Mouse (Mus musculus) right cerebral cortex, postnatal 4 days (tissue): ENCODE measurements around the gene Aasdhppt.

Experiments used
- DNase-seq: peaks from one replicate; pipeline ENCODE4 v3.0.0-alpha.2; 2022

The Aasdhppt gene

GRCm38 (mm10) chr9:4309351-4310085 lies at the start of gene Aasdhppt, which contains the start of gene Kbtbd3:
Gene Aasdhppt (minus strand): TSS chr9:4309471.
Gene Kbtbd3 (plus strand): TSS chr9:4309833.
- peak; percentile 97 for DNase-seq

GRCm38 (mm10) chr9:4353163-4353562 lies 43.9 kb upstream of the Aasdhppt start:
- DNase-seq: no peak

- DNase-seq: no peak
Measured at GRCm38 (mm10) chr9:4318939-4319721, 9.9 kb upstream of the Aasdhppt start.

- no peak for DNase-seq
Measured at GRCm38 (mm10) chr9:4315746-4316145, 6.5 kb upstream of the Aasdhppt start.

- DNase-seq: no peak
Measured at GRCm38 (mm10) chr9:4313946-4314345, 4.7 kb upstream of the Aasdhppt start.

- no peak for DNase-seq
Measured at GRCm38 (mm10) chr9:4311162-4311561, 1.9 kb upstream of the Aasdhppt start.

- no peak for DNase-seq
Measured at GRCm38 (mm10) chr9:4310706-4311105, 1.4 kb upstream of the Aasdhppt start.

- DNase-seq: no peak
Measured at GRCm38 (mm10) chr9:4308628-4309350, 482 bp downstream of the Aasdhppt start.

GRCm38 (mm10) chr9:4304867-4305266 lies 4.4 kb downstream of the Aasdhppt start:
- DNase-seq: no peak

- no peak for DNase-seq
Measured at GRCm38 (mm10) chr9:4300466-4300865, 8.8 kb downstream of the Aasdhppt start.

GRCm38 (mm10) chr9:4283850-4284249 lies 25.4 kb downstream of the Aasdhppt start:
- no peak for DNase-seq

- no peak for DNase-seq
Measured at GRCm38 (mm10) chr9:4266881-4267280, 42.4 kb downstream of the Aasdhppt start.

GRCm38 (mm10) chr9:4260746-4261090 lies 48.6 kb downstream of the Aasdhppt start:
- DNase-seq: no peak

- DNase-seq: peak; percentile 74
Measured at GRCm38 (mm10) chr9:4259841-4260745, 49.2 kb downstream of the Aasdhppt start.

- no peak for DNase-seq
Measured at GRCm38 (mm10) chr9:4259074-4259473, 50.2 kb downstream of the Aasdhppt start.
